20 mouse cellular contexts compared by ENCODE assay signal in genomic region chr16:67182958-67183357, GRCm38 (mm10).
DNase-seq lines count a peak whose midpoint lies in the region; ATAC-seq and TF ChIP-seq lines count a peak whose summit lies in the region.
"Had no signal": no experiment of that assay in that cellular context is flagged by ENCODE, and none has a peak within 500 bp of the region (broad histone marks: within the 10 kb centered on the region; RNA-seq: fewer than 3 reads in every experiment).

No protein-coding gene starts in this region.

- 0 out of 2 replicates have a peak, but pooled peaks have one; percentile 27 for ATAC-seq in forebrain, embryonic 12.5 days (ENCODE audit: low FRiP score)
- peak; percentile 43; the same call in 1 of the 2 replicates for ATAC-seq in midbrain, embryonic 14.5 days (ENCODE audit: low FRiP score, low TSS enrichment)
- peak; percentile 78 for ATAC-seq in forebrain, postnatal 0 days
- ATAC-seq: CD4-positive, CD25-positive, alpha-beta regulatory T cell, adult 4 months had no signal

- 82% methylated on average over 5 of the region's 5 CpGs for WGBS in forebrain, embryonic 12.5 days
- 92% methylated on average over 5 of the region's 5 CpGs for WGBS in forebrain, embryonic 10.5 days
- WGBS in midbrain, embryonic 14.5 days: 49% methylated on average over 5 of the region's 5 CpGs
- 90% methylated on average over 5 of the region's 5 CpGs for WGBS in midbrain, embryonic 10.5 days
- 63% methylated on average over 5 of the region's 5 CpGs for WGBS in forebrain, postnatal 0 days

- no peak for TF ChIP-seq CTCF in forebrain, postnatal 0 days (IDR thresholded peaks at IDR 0.05; ENCODE audit: low read depth)

- H3K27me3 ChIP-seq in forebrain, embryonic 12.5 days: no peaks in the 10 kb centered on the region
- no peaks in the 10 kb centered on the region for H3K27me3 ChIP-seq in forebrain, embryonic 10.5 days (ENCODE audit: poor library complexity, severe bottlenecking)
- no peaks in the 10 kb centered on the region for H3K27me3 ChIP-seq in midbrain, embryonic 14.5 days (ENCODE audit: control insufficient read depth, insufficient read depth, low read length)
- no peaks in the 10 kb centered on the region for H3K27me3 ChIP-seq in midbrain, embryonic 10.5 days (ENCODE audit: low read depth, poor library complexity, severe bottlenecking)
- H3K27me3 ChIP-seq in forebrain, postnatal 0 days (ENCODE audit: insufficient read depth, low read length): no peaks in the 10 kb centered on the region
- H3K27me3 ChIP-seq: embryonic facial prominence, embryonic 12.5 days; heart, embryonic 12.5 days had no signal

- H3K9ac ChIP-seq in forebrain, embryonic 12.5 days: no peak overlapping the region
- no peak overlapping the region for H3K9ac ChIP-seq in midbrain, embryonic 14.5 days (replicated peaks; ENCODE audit: low read length)
- no peak overlapping the region for H3K9ac ChIP-seq in forebrain, postnatal 0 days
- H3K9ac ChIP-seq: embryonic facial prominence, embryonic 12.5 days; heart, embryonic 12.5 days; hindbrain, embryonic 14.5 days had no signal

- DNase-seq in forebrain, embryonic 10.5 days (ENCODE audit: extremely low spot score, low spot score): no peak
- DNase-seq in midbrain, embryonic 14.5 days: peak; percentile 42
- DNase-seq in midbrain, embryonic 10.5 days (ENCODE audit: low spot score): no peak
- DNase-seq in forebrain, postnatal 0 days: peak; percentile 15
- no peak for DNase-seq in kidney, adult 11 months
- no peak for DNase-seq in thymus, postnatal 0 days (ENCODE audit: low spot score)
- DNase-seq: adrenal gland, postnatal 10 days; B cell, adult 2 months; cerebellum, adult 11-12 months; cerebellum, adult 9-10 months; cerebellum, postnatal 25 days; gastrocnemius, postnatal 10 days; heart, adult 2 months had no signal

- H3K4me2 ChIP-seq in forebrain, embryonic 12.5 days: no peak overlapping the region
- H3K4me2 ChIP-seq in midbrain, embryonic 14.5 days (ENCODE audit: low read length): no peak overlapping the region
- H3K4me2 ChIP-seq in forebrain, postnatal 0 days (ENCODE audit: low read depth): no peak overlapping the region
- H3K4me2 ChIP-seq: embryonic facial prominence, embryonic 12.5 days; heart, embryonic 12.5 days; hindbrain, embryonic 14.5 days had no signal

- H3K36me3 ChIP-seq in forebrain, embryonic 12.5 days (replicated peaks): no peaks in the 10 kb centered on the region
- H3K36me3 ChIP-seq in forebrain, embryonic 10.5 days (replicated peaks): no peaks in the 10 kb centered on the region
- H3K36me3 ChIP-seq in midbrain, embryonic 14.5 days (ENCODE audit: control insufficient read depth, insufficient read depth, low read length): no peaks in the 10 kb centered on the region
- no peaks in the 10 kb centered on the region for H3K36me3 ChIP-seq in midbrain, embryonic 10.5 days
- no peaks in the 10 kb centered on the region for H3K36me3 ChIP-seq in forebrain, postnatal 0 days (ENCODE audit: insufficient read depth)
- H3K36me3 ChIP-seq: embryonic facial prominence, embryonic 12.5 days; G1E; heart, embryonic 12.5 days; hindbrain, embryonic 10.5 days had no signal

- H3K4me1 ChIP-seq in forebrain, embryonic 12.5 days: no peaks in the 10 kb centered on the region
- H3K4me1 ChIP-seq in forebrain, embryonic 10.5 days: no peaks in the 10 kb centered on the region
- H3K4me1 ChIP-seq in midbrain, embryonic 14.5 days (ENCODE audit: control insufficient read depth, insufficient read depth, low read length): peaks cover 4% of the 10 kb centered on the region; the same call in 1 of the 2 replicates
- no peaks in the 10 kb centered on the region for H3K4me1 ChIP-seq in midbrain, embryonic 10.5 days
- no peaks in the 10 kb centered on the region for H3K4me1 ChIP-seq in forebrain, postnatal 0 days (ENCODE audit: insufficient read depth)
- H3K4me1 ChIP-seq: embryonic facial prominence, embryonic 12.5 days; heart, embryonic 12.5 days; hindbrain, embryonic 10.5 days had no signal

- H3K27ac ChIP-seq in forebrain, embryonic 12.5 days: no peak overlapping the region
- no peak overlapping the region for H3K27ac ChIP-seq in forebrain, embryonic 10.5 days
- H3K27ac ChIP-seq in midbrain, embryonic 14.5 days (replicated peaks; ENCODE audit: low read depth, low read length): no peak overlapping the region
- H3K27ac ChIP-seq in midbrain, embryonic 10.5 days (replicated peaks): no peak overlapping the region
- no peak overlapping the region for H3K27ac ChIP-seq in forebrain, postnatal 0 days (ENCODE audit: low read depth, low read length)
- H3K27ac ChIP-seq: embryonic facial prominence, embryonic 12.5 days; heart, adult 2 months; hindbrain, embryonic 10.5 days; hindbrain, embryonic 14.5 days had no signal

- H3K4me3 ChIP-seq in forebrain, embryonic 12.5 days (replicated peaks): no peak overlapping the region
- H3K4me3 ChIP-seq in forebrain, embryonic 10.5 days: no peak overlapping the region
- no peak overlapping the region for H3K4me3 ChIP-seq in midbrain, embryonic 14.5 days (replicated peaks; ENCODE audit: low read depth, low read length)
- no peak overlapping the region for H3K4me3 ChIP-seq in midbrain, embryonic 10.5 days
- no peak overlapping the region for H3K4me3 ChIP-seq in forebrain, postnatal 0 days (ENCODE audit: low read depth, low read length)
- H3K4me3 ChIP-seq: embryonic facial prominence, embryonic 12.5 days; heart, adult 2 months; heart, embryonic 12.5 days; hindbrain, embryonic 10.5 days had no signal

- no peaks in the 10 kb centered on the region for H3K9me3 ChIP-seq in forebrain, embryonic 12.5 days
- H3K9me3 ChIP-seq in forebrain, embryonic 10.5 days: no peaks in the 10 kb centered on the region
- H3K9me3 ChIP-seq in midbrain, embryonic 14.5 days (ENCODE audit: control insufficient read depth, low read length): no peaks in the 10 kb centered on the region
- no peaks in the 10 kb centered on the region for H3K9me3 ChIP-seq in midbrain, embryonic 10.5 days (replicated peaks)
- no peaks in the 10 kb centered on the region for H3K9me3 ChIP-seq in forebrain, postnatal 0 days (ENCODE audit: low read length)
- H3K9me3 ChIP-seq: embryonic facial prominence, embryonic 12.5 days; G1E; heart, embryonic 12.5 days; hindbrain, embryonic 10.5 days had no signal

Comparison
In these comparisons a context has a peak if more than half of its experiments do, and no peak if none do; other contexts are left out.
1. DNase-seq: peak in midbrain, embryonic 14.5 days (single experiment) and forebrain, postnatal 0 days (single experiment); none in forebrain, embryonic 10.5 days (single experiment), midbrain, embryonic 10.5 days (single experiment), kidney, adult 11 months (single experiment) and thymus, postnatal 0 days (single experiment).
2. ATAC-seq: peak in every context shown above with its lines; median percentile 78 in forebrain, postnatal 0 days; 43 in midbrain, embryonic 14.5 days; 27 in forebrain, embryonic 12.5 days.